ENCODE assay signal across 35 mouse cellular contexts in genomic region chr11:116801106-116801505, GRCm38 (mm10). TPM values are rescaled to one million over a fixed set of nuclear protein-coding genes. Genes with fewer than 3 reads are reported as not detected.
DNase-seq lines count a peak whose midpoint lies in the region; ATAC-seq and TF ChIP-seq lines count a peak whose summit lies in the region.
"Had no signal": no experiment of that assay in that cellular context is flagged by ENCODE, and none has a peak within 500 bp of the region (broad histone marks: within the 10 kb centered on the region; RNA-seq: fewer than 3 reads in every experiment).

No protein-coding gene starts in this region.

- no peak for TF ChIP-seq POLR2A in myocyte (IDR thresholded peaks at IDR 0.05; ENCODE audit: insufficient read length, low read depth)

- H3K9me3 ChIP-seq in kidney, embryonic 16.5 days (ENCODE audit: low read length) = no peaks in the 10 kb centered on the region
- H3K9me3 ChIP-seq: embryonic facial prominence, embryonic 12.5 days; forebrain, embryonic 12.5 days; hindbrain, embryonic 13.5 days; kidney, embryonic 15.5 days; limb, embryonic 15.5 days; liver, embryonic 13.5 days; midbrain, embryonic 10.5 days; midbrain, embryonic 15.5 days had no signal

- peak overlapping the region; percentile 57 for H3K27ac ChIP-seq in gastrocnemius, adult 2 months
- no peak overlapping the region for H3K27ac ChIP-seq in kidney, embryonic 16.5 days (ENCODE audit: low read length)
- H3K27ac ChIP-seq: embryonic facial prominence, embryonic 12.5 days; forebrain, embryonic 12.5 days; hindbrain, embryonic 13.5 days; kidney, embryonic 15.5 days; limb, embryonic 15.5 days; liver, embryonic 13.5 days; midbrain, embryonic 10.5 days; midbrain, embryonic 15.5 days; stomach, postnatal 0 days had no signal

- WGBS in kidney, embryonic 16.5 days = 61% methylated on average over 5 of the region's 5 CpGs

- no peaks in the 10 kb centered on the region for H3K27me3 ChIP-seq in kidney, embryonic 16.5 days (ENCODE audit: insufficient read depth, low read length)
- H3K27me3 ChIP-seq in myocyte (ENCODE audit: control insufficient read depth, insufficient read depth, insufficient read length) = no peaks in the 10 kb centered on the region
- H3K27me3 ChIP-seq: CH12.LX; embryonic facial prominence, embryonic 12.5 days; forebrain, embryonic 12.5 days; hindbrain, embryonic 13.5 days; kidney, embryonic 15.5 days; limb, embryonic 15.5 days; liver, embryonic 13.5 days; midbrain, embryonic 15.5 days had no signal

- intact Hi-C loops in gastrocnemius, adult 2 months (cut with DNase I) = no loop called here

- DNase-seq in gastrocnemius, adult 2 months = no peak
- DNase-seq in gastrocnemius, adult 8-10 months (ENCODE audit: low spot score in 2 of 2) = no peak
- DNase-seq in kidney, postnatal 14 days = no peak
- peak; percentile 66 for DNase-seq in adipocyte (ENCODE audit: low spot score)
- DNase-seq in spleen, adult 18-20 months = no peak
- DNase-seq: cerebellum, adult 2 months; cerebellum, postnatal 36 days; gastrocnemius, postnatal 25 days; heart, adult 18-20 months; layer of hippocampus, postnatal 36 days; left cerebral cortex, postnatal 4 days; liver, embryonic 13.5 days; lung, adult 18-20 months; lung, postnatal 14 days; thymus, adult 18-20 months; thymus, postnatal 25 days had no signal

- no peak overlapping the region for H3K4me3 ChIP-seq in gastrocnemius, adult 2 months
- no peak overlapping the region for H3K4me3 ChIP-seq in kidney, embryonic 16.5 days (ENCODE audit: low read length)
- no peak overlapping the region for H3K4me3 ChIP-seq in myocyte
- H3K4me3 ChIP-seq: embryonic facial prominence, embryonic 12.5 days; forebrain, embryonic 12.5 days; hindbrain, embryonic 13.5 days; kidney, embryonic 15.5 days; limb, embryonic 15.5 days; liver, embryonic 13.5 days; midbrain, embryonic 10.5 days; midbrain, embryonic 15.5 days had no signal

- 0 out of 2 replicates have a peak, but pooled peaks have one; percentile 39 for ATAC-seq in kidney, embryonic 16.5 days (ENCODE audit: low FRiP score, low TSS enrichment)
- ATAC-seq: intestine, embryonic 16.5 days; midbrain, embryonic 15.5 days had no signal

- no peak overlapping the region for H3K9ac ChIP-seq in kidney, embryonic 16.5 days (replicated peaks; ENCODE audit: low read length)
- H3K9ac ChIP-seq: embryonic facial prominence, embryonic 12.5 days; forebrain, embryonic 12.5 days; hindbrain, embryonic 13.5 days; kidney, embryonic 15.5 days; limb, embryonic 15.5 days; liver, embryonic 13.5 days; midbrain, embryonic 15.5 days had no signal

- no peaks in the 10 kb centered on the region for H3K36me3 ChIP-seq in kidney, embryonic 16.5 days (ENCODE audit: insufficient read depth, low read length)
- H3K36me3 ChIP-seq in myocyte (ENCODE audit: control insufficient read depth, insufficient read depth) = no peaks in the 10 kb centered on the region
- H3K36me3 ChIP-seq: embryonic facial prominence, embryonic 12.5 days; forebrain, embryonic 12.5 days; kidney, embryonic 15.5 days; liver, embryonic 13.5 days; midbrain, embryonic 10.5 days; midbrain, embryonic 15.5 days had no signal

- TF ChIP-seq CTCF in gastrocnemius, adult 2 months (IDR thresholded peaks at IDR 0.05) = no peak

- no peaks in the 10 kb centered on the region; the same call in 1 of the 2 replicates for H3K4me1 ChIP-seq in kidney, embryonic 16.5 days (ENCODE audit: insufficient read depth, low read length)
- H3K4me1 ChIP-seq: forebrain, embryonic 12.5 days; limb, embryonic 15.5 days; liver, embryonic 13.5 days; midbrain, embryonic 10.5 days; midbrain, embryonic 15.5 days had no signal

- no peaks in the 10 kb centered on the region for H3K79me2 ChIP-seq in myocyte (ENCODE audit: control insufficient read depth, insufficient read depth)

- H3ac ChIP-seq in myocyte (ENCODE audit: control insufficient read depth, insufficient read length) = no peak overlapping the region

- H3K4me2 ChIP-seq in kidney, embryonic 16.5 days (replicated peaks; ENCODE audit: low read depth, low read length) = no peak overlapping the region
- H3K4me2 ChIP-seq in myocyte (ENCODE audit: low read depth) = no peak overlapping the region
- H3K4me2 ChIP-seq: embryonic facial prominence, embryonic 12.5 days; forebrain, embryonic 12.5 days; hindbrain, embryonic 13.5 days; kidney, embryonic 15.5 days; limb, embryonic 15.5 days; liver, embryonic 13.5 days; midbrain, embryonic 15.5 days had no signal

TF ChIP-seq in myocyte, 11 proteins besides CTCF, POLR2A, EP300 and RAD21:
- TF ChIP-seq POLR2AphosphoS2 (IDR thresholded peaks at IDR 0.05; ENCODE audit: insufficient read length, low read depth) (peak; percentile 53), MAX (IDR thresholded peaks at IDR 0.05; ENCODE audit: low read depth) (no peak)

RNA-seq across cellular contexts. Expression of gene St6galnac1, which starts 25.8 kb away (rescaled TPM):
- not detected for total RNA-seq in gastrocnemius, adult 2 months (2021)
- not detected for total RNA-seq in gastrocnemius, adult 8-10 months (2022)
- not detected in 2 replicates for polyA plus RNA-seq in kidney, embryonic 16.5 days (2015; fragmentation: Nextera tagmentation; extraction: Ambion mirVana)
- not detected for polyA plus RNA-seq in myocyte (2012; fragmentation: generic; extraction: Trizol)
- total RNA-seq: CH12.LX; ES-E14; gastrocnemius, postnatal 25 days; heart, adult 18-20 months; heart, postnatal 25 days; layer of hippocampus, postnatal 36 days; left cerebral cortex, postnatal 4 days had no signal
- polyA plus RNA-seq: C2C12; cerebellum, adult 2 months; embryonic facial prominence, embryonic 12.5 days; forebrain, embryonic 12.5 days; heart, embryonic 14.5 days; hindbrain, embryonic 13.5 days; intestine, embryonic 16.5 days; kidney, embryonic 15.5 days; large intestine, adult 2 months; limb, embryonic 15.5 days; liver, embryonic 13.5 days; midbrain, embryonic 10.5 days; midbrain, embryonic 15.5 days; neural tube, embryonic 11.5 days; stomach, postnatal 0 days had no signal

RNA-seq across cellular contexts. Expression of gene Mxra7, which starts 26.7 kb away (rescaled TPM):
- total RNA-seq in gastrocnemius, adult 2 months (2021) = 10 to 100 TPM in 1 of 2 experiments, 1 to 10 TPM in 1; 6.7 to 12.7 TPM
- total RNA-seq in gastrocnemius, adult 8-10 months (2022) = 1 to 10 TPM; 5.4 to 9.4 (median 8.1) TPM
- 15.6 and 17.0 TPM in 2 replicates for polyA plus RNA-seq in kidney, embryonic 16.5 days (2015; fragmentation: Nextera tagmentation; extraction: Ambion mirVana)
- polyA plus RNA-seq in myocyte (2012; fragmentation: generic; extraction: Trizol) = 126 TPM
- total RNA-seq: CH12.LX; neutrophil, adult 5-6 weeks had no signal

RNA-seq across cellular contexts. Expression of gene Mettl23, which starts 42.0 kb away (rescaled TPM):
- 10 to 100 TPM; 35.4 to 42.9 TPM for total RNA-seq in gastrocnemius, adult 2 months (2021)
- 10 to 100 TPM; 44.9 to 48.8 (median 45.4) TPM for total RNA-seq in gastrocnemius, adult 8-10 months (2022)
- 54.9 and 60.6 TPM in 2 replicates for polyA plus RNA-seq in kidney, embryonic 16.5 days (2015; fragmentation: Nextera tagmentation; extraction: Ambion mirVana)
- 34.0 TPM for polyA plus RNA-seq in myocyte (2012; fragmentation: generic; extraction: Trizol)

RNA-seq across cellular contexts. Expression of gene Jmjd6, which starts 42.1 kb away (rescaled TPM):
- total RNA-seq in gastrocnemius, adult 2 months (2021) = 10 to 100 TPM; 21.7 to 30.4 TPM
- total RNA-seq in gastrocnemius, adult 8-10 months (2022) = 10 to 100 TPM; 17.7 to 27.2 (median 21.4) TPM
- polyA plus RNA-seq in kidney, embryonic 16.5 days (2015; fragmentation: Nextera tagmentation; extraction: Ambion mirVana) = 74.8 and 77.8 TPM in 2 replicates
- 55.1 TPM for polyA plus RNA-seq in myocyte (2012; fragmentation: generic; extraction: Trizol)

RNA-seq across cellular contexts. Expression of gene Mfsd11, which starts 51.1 kb away (rescaled TPM):
- 10 to 100 TPM; 21.5 to 23.9 TPM for total RNA-seq in gastrocnemius, adult 2 months (2021)
- 10 to 100 TPM; 21.7 to 23.9 (median 22.7) TPM for total RNA-seq in gastrocnemius, adult 8-10 months (2022)
- 38.8 and 41.2 TPM in 2 replicates for polyA plus RNA-seq in kidney, embryonic 16.5 days (2015; fragmentation: Nextera tagmentation; extraction: Ambion mirVana)
- polyA plus RNA-seq in myocyte (2012; fragmentation: generic; extraction: Trizol) = 40.0 TPM
